Mouse (Mus musculus) embryonic fibroblast, embryonic 13.5 days (primary cell): ENCODE results near the gene Trf. TPM values are rescaled to one million over a fixed set of nuclear protein-coding genes. Genes with fewer than 3 reads are reported as not detected.

ENCODE experiments used
- H3K27ac ChIP-seq: 2 replicates; pipeline ENCODE4 v1.5.1; 2012; ENCODE audit warnings: low read length, control low read depth, inconsistent platforms; ENCODE audit not compliant: insufficient read depth
- H3K4me1 ChIP-seq: 2 replicates; pipeline ENCODE4 v1.6.1; 2011; ENCODE audit warnings: low read length; ENCODE audit not compliant: control insufficient read depth, insufficient read depth
- H3K4me3 ChIP-seq: 2 replicates; pipeline ENCODE4 v1.5.1; 2011; ENCODE audit warnings: mild to moderate bottlenecking, control low read depth, low read length; ENCODE audit not compliant: insufficient read depth
- CTCF ChIP-seq: IDR thresholded peaks from 2 replicates; pipeline ENCODE4 v1.5.1; 2011; ENCODE audit warnings: mild to moderate bottlenecking, control low read depth, low read length, moderate library complexity, borderline replicate concordance; ENCODE audit not compliant: insufficient read depth
- POLR2A ChIP-seq: IDR thresholded peaks from 2 replicates; pipeline ENCODE4 v1.6.1; 2011; ENCODE audit warnings: low read depth, mild to moderate bottlenecking, control low read depth, low read length, moderate library complexity
- polyA plus RNA-seq: library from polyadenylated mRNA; stranded (reverse); fragments of >200 nt; gene quantifications from 2 replicates; pipeline ENCODE4 v1.2.4, GENCODE M21; 2011; ENCODE audit warnings: low read depth; ENCODE audit not compliant: missing spikeins, insufficient read length

Trf gene
- 1.2 and 2.2 TPM in 2 replicates for polyA plus RNA-seq

DNA sequence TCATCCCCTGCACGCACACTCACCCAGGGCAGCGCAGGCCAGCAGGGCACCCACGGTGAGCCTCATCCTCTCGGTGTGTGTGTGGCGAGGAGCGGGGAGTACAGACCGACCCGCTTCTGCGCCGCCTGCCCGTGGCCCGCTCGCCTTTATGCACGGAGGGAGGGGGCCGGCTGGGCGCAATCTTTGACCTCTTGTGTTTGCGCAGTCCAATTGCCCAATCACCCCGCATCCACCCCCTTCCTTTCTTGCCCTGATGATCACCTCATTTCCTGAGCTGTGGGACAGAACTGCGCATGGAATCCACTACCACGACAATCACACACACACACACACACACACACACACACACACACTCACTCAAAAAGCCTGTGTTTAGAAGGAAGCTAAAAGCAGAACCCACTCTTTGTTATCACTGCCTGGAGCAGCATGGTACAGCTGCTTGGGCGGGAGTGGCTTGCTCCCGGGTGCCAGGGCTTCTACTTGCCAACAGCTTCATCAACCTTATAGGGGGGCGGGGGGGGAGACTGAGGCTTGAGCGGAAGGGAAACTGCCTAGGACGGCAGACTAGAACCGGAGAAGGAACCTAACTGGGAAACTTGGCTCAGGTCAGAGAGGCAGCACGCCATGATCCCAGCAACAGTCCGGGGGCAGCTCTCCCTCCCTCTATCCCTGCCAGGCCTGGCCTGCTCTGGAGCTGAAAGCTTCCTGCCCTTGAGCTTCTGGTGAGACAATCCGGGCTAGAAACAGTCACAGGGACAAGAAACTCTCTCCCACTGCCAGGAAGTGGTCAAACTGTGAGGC lies at the start of gene Trf, which contains the start of gene Gm20425:
Gene Trf (minus strand): TSS at position 294 of the 801 bp plus-strand sequence.
Gene Gm20425 (minus strand): TSS at position 157 of the 801 bp plus-strand sequence.
- no peak within 1 kb of the TSS for H3K27ac ChIP-seq
- no peaks in the 10 kb centered on the region for H3K4me1 ChIP-seq
- no peak within 1 kb of the TSS for H3K4me3 ChIP-seq
- TF ChIP-seq POLR2A (no peak), CTCF (no peak)

DNA sequence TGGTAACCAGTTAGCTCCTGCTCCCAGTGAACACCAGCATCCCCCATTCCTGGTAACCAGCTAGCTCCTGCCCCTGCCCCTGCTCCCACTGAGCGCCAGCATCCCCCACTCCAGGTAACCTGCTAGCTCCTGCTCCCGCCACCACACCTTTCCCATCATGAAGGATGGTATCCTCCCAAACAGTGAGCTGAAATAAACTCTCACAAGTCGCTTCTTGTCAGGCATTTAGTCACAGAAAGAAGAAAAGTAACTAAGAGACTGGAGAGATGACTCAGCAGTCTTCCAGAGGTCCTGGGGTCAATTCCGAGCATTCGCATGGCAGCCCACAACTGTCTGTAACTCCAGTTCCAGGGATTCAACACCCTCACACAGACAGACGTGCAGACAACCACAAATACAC lies 46.6 kb upstream of the Trf start:
- no peak overlapping the region for H3K4me3 ChIP-seq
- no peaks in the 10 kb centered on the region for H3K4me1 ChIP-seq
- no peak overlapping the region for H3K27ac ChIP-seq
- TF ChIP-seq CTCF = no peak
- no peak for TF ChIP-seq POLR2A

DNA sequence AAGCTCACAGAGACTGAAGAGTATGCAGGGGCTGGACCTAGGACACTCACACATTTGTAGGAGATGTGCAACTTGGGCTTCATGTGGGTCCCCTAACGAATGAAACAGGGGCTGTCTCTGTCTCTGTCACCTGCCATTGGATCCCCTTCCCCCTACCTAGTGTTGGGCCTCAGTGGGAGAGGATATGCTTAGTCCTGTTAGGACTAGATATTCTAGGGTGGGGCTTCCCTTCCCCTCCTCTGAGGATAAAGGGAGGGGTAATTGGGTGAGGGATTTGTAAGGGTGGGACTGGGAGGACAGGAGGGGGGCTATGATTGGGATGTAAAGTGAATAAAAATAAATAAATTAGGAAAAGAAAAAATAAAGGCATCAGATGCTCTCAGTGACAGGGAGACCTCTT lies 45.4 kb upstream of the Trf start:
- TF ChIP-seq CTCF (no peak), POLR2A (no peak)
- Histone ChIP-seq H3K27ac (no peak overlapping the region), H3K4me3 (no peak overlapping the region), H3K4me1 (no peaks in the 10 kb centered on the region)

DNA sequence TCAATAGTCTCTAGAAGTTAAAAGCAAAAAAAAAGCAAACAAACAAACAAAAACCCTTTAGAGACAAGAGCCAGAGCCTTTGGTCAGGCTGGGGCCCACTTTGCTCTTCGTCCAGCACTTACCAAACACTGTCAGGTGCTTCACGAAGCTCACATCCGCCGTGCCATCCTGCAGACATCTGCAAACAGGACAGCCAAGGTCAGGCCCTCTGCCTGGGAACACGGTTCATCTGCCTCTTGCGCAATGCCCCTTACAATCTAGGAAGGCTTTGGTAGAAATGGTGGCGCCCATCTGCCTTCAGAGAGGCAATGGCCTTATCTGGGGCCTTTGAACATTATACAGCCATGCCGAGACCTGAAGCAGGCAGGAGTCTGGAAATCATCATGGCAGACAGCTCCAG lies 44.6 kb upstream of the Trf start:
- H3K27ac ChIP-seq = no peak overlapping the region
- H3K4me1 ChIP-seq = no peaks in the 10 kb centered on the region
- H3K4me3 ChIP-seq = no peak overlapping the region
- TF ChIP-seq CTCF (no peak), POLR2A (no peak)

DNA sequence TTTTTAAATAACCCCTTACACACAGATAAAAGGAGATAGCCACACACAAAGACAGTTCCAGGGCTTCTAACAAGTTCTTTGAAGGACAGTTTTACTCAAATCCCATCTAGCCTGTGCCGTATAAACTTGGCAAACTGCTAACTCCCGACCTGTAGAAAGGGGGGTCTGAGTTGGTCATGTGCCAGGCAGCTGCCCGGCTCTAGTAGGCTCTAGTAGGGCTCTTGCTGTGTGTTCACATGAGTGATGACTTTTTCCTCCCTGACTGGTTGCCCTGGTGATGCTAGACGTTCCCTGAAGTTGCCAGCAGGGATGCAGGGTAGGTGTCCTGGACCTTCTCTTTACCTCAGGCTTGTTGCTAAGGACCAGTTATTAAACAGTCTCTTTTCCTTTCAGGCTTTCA lies 40.9 kb upstream of the Trf start:
- H3K27ac ChIP-seq = no peak overlapping the region

DNA sequence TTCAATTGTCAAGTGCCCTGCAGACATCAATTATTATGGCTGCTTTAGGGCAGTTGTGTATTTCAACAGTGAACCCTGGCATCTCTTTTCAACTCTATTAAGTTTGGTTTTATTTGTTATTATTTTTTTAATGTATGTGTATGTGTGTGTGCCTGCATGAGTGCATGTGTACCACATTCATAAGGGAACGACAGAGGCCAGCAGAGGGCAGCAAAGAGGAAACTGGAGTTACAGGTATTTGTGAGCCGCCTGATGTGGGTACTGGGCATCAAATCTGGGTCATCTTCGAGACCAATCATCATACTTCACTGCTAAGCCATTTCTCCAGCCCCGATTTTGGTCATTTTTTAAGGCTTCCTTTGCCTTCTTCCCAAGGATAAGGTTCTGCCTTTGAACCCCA lies 35.5 kb upstream of the Trf start:
- TF ChIP-seq CTCF = no peak
- TF ChIP-seq POLR2A = no peak
- Histone ChIP-seq H3K4me1 (no peaks in the 10 kb centered on the region), H3K27ac (no peak overlapping the region), H3K4me3 (no peak overlapping the region)

More for the DNA sequence above, 40.9 kb upstream of the Trf start:
- Histone ChIP-seq H3K4me3 (no peak overlapping the region), H3K4me1 (no peaks in the 10 kb centered on the region)
- TF ChIP-seq POLR2A = no peak
- TF ChIP-seq CTCF = no peak

DNA sequence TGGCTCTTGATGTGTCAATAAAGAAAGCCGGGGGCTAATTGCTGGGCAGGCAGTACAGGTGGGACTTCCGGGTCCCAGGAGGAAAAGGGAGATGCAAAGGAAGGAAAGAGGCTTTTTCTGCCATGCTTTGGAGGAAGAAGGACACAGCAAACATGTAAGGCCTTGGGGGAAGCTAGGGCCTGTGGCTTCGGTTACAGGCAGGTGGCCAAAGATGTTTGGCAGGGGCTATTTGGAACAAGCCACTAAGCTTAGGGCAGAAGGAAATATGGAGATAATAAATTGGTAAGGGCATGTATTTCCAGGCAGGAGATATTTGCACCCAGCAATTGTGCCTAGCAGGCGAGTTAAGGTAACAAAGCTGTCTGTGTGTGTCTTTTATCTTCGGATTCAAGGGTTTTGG lies 22.7 kb upstream of the Trf start:
- H3K27ac ChIP-seq = no peak overlapping the region
- no peaks in the 10 kb centered on the region for H3K4me1 ChIP-seq
- no peak overlapping the region for H3K4me3 ChIP-seq
- TF ChIP-seq POLR2A = no peak
- TF ChIP-seq CTCF = no peak

DNA sequence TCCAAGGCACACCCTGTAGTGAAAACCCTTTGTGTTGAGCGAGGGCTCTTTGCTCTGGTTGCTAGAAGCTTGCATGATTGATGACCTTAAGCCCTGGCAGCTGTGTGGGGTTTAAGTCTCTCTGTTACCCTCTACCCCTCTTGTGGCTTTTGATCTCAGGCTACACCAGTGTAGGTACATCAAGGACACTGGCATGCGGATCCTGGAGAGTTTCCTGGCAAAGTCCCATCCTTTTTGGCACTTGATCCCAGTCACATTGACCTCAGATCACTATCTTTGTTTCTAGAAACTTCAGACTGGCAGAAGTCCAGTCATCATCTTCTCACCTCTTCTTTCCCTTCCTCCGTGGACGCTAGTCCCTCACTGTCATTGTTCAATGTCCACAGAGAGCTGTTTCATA lies 18.4 kb upstream of the Trf start:
- TF ChIP-seq POLR2A (no peak), CTCF (no peak)
- Histone ChIP-seq H3K4me1 (no peaks in the 10 kb centered on the region), H3K27ac (no peak overlapping the region), H3K4me3 (no peak overlapping the region)

DNA sequence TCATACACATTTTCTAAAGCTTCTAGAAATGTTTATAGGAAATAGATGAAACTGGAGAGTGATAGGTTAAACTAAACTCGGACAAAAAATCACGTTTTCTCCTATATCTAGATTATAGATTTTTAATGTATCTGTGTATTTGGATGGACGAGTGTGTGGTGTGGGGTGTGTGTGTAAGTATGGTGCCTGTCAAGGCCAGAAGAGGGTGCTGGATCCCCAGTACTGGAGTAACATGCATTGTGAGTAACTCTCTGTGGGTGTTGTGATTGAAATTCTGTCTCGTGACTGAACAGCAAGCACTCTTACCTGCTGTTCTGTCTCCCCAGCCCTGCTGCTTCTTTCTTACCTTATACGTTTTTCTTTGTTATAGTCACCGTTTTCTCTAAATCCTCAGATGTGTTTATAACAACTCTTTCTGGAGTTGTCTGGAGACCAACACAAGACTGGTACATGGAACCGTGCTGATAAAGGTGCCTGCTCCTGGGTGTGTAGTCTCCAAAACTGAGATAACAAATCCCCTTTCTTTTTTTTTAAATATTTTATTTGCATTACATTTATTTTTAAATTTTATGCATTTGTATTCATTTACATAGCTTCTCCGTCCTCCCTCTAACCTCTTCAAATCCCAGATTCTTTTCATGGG lies 16.4 kb upstream of the Trf start:
- no peaks in the 10 kb centered on the region for H3K4me1 ChIP-seq
- no peak overlapping the region for H3K4me3 ChIP-seq
- H3K27ac ChIP-seq = no peak overlapping the region
- TF ChIP-seq CTCF (no peak), POLR2A (no peak)

DNA sequence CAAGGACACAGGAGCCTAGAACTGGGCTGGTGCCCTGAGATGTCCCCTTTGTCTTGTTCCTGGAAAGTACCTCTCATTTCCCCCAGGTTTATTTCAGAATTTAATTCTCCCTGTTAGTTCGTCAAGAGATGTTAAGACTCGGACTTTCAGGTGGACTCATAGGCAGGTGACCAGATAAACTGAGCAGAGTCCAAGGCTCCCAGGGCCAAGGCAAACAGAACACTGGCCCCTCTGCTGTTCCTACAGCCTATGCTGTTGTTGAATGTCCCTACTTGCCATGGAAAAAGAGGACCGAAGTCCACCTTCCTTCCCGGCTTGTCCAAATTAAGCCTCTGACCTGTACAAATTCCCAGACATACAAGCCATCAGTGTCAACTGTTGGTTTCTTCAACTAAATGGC lies 13.4 kb upstream of the Trf start:
- TF ChIP-seq CTCF (no peak), POLR2A (no peak)
- no peak overlapping the region for H3K27ac ChIP-seq
- H3K4me1 ChIP-seq = no peaks in the 10 kb centered on the region
- H3K4me3 ChIP-seq = no peak overlapping the region
